Mouse (Mus musculus) hindbrain, embryonic 16.5 days (tissue): Measurements from ENCODE around the gene Snx20. TPM values are rescaled to one million over a fixed set of nuclear protein-coding genes. Genes with fewer than 3 reads are reported as not detected.

ENCODE experiments used
- ATAC-seq: fragments of 200-750 bp; cut with Nextera tagmentation; 2 replicates; pipeline ENCODE4 v1.8.0; 2017; ENCODE audit warnings: moderate TSS enrichment, moderate library complexity
- H3K27ac ChIP-seq: fragments of 300-500 bp; sonication (generic); 2 replicates; pipeline ENCODE4 v1.5.1; 2014; ENCODE audit warnings: low read depth, mild to moderate bottlenecking, control low read depth, low read length, moderate library complexity
- H3K27me3 ChIP-seq: fragments of 300-500 bp; sonication (generic); replicated peaks from 2 replicates; pipeline ENCODE4 v1.6.1; 2014; ENCODE audit warnings: low read length; ENCODE audit not compliant: control insufficient read depth, insufficient read depth
- H3K36me3 ChIP-seq: fragments of 300-500 bp; sonication (generic); 2 replicates; pipeline ENCODE4 v1.6.1; 2014; ENCODE audit warnings: mild to moderate bottlenecking, low read length, moderate library complexity, mixed read lengths; ENCODE audit not compliant: control insufficient read depth, insufficient read depth
- H3K4me1 ChIP-seq: fragments of 300-500 bp; sonication (generic); 2 replicates; pipeline ENCODE4 v1.6.1; 2014; ENCODE audit warnings: low read depth, low read length; ENCODE audit not compliant: control insufficient read depth, insufficient read depth
- H3K4me2 ChIP-seq: fragments of 300-500 bp; sonication (generic); 2 replicates; pipeline ENCODE4 v1.6.1; 2014; ENCODE audit warnings: mild to moderate bottlenecking, low read length, control low read depth, moderate library complexity
- H3K4me3 ChIP-seq: fragments of 300-500 bp; sonication (generic); 2 replicates; pipeline ENCODE4 v1.5.1; 2014; ENCODE audit warnings: mild to moderate bottlenecking, low read length, control low read depth, moderate library complexity
- H3K9ac ChIP-seq: fragments of 300-500 bp; sonication (generic); 2 replicates; pipeline ENCODE4 v1.6.1; 2014; ENCODE audit warnings: low read depth, mild to moderate bottlenecking, control low read depth, low read length, moderate library complexity
- H3K9me3 ChIP-seq: fragments of 300-500 bp; sonication (generic); 2 replicates; pipeline ENCODE4 v1.6.1; 2014; ENCODE audit warnings: mild to moderate bottlenecking, low read length, moderate library complexity; ENCODE audit not compliant: control insufficient read depth
- WGBS: fragments of 180-500 bp; shearing (Covaris S2); extraction: QIAGEN DNeasy Blood & Tissue Kit; methylation state at CpG from one replicate; pipeline ENCODE4 v1.1.7; 2014; 5-methylcytosine and 5-hydroxymethylcytosine counted together
- polyA plus RNA-seq: library from polyadenylated mRNA; unstranded; fragments of >200 nt; fragmentation: Nextera tagmentation; extraction: Ambion mirVana; gene quantifications from 2 replicates; pipeline ENCODE4 v1.2.1, GENCODE M21; 2015

The Snx20 gene
- polyA plus RNA-seq, 1 experiment from 2014 or later = 1.1 TPM

DNA sequence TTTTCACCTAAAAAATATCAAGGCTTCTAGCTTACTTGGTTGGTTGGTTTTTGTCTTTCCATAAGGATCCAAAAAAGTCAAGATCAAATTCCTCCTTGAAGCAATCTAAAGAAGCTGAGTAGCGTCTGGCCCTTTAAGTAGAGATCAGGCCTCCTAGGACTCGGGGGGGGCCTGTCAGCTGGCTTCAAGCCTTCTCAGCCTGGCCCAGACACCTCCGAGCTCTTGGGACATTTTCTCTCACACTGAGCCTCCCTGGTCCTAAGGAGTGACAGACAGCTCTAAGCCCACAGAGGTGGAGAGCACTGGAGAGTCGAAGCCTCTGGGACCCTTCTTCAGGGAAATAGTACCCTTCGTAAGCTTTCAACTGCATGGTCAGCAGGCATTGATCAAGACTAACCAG, 37.4 kb downstream of the Snx20 start:
- H3K9ac ChIP-seq = no peak overlapping the region
- 63% methylated on average over 5 of the region's 5 CpGs for WGBS
- peaks cover 6% of the 10 kb centered on the region for H3K4me1 ChIP-seq
- no peaks in the 10 kb centered on the region for H3K9me3 ChIP-seq
- H3K27ac ChIP-seq = no peak overlapping the region
- ATAC-seq = no peak
- H3K27me3 ChIP-seq = no peaks in the 10 kb centered on the region
- no peaks in the 10 kb centered on the region for H3K36me3 ChIP-seq
- no peak overlapping the region for H3K4me3 ChIP-seq
- no peak overlapping the region for H3K4me2 ChIP-seq

DNA sequence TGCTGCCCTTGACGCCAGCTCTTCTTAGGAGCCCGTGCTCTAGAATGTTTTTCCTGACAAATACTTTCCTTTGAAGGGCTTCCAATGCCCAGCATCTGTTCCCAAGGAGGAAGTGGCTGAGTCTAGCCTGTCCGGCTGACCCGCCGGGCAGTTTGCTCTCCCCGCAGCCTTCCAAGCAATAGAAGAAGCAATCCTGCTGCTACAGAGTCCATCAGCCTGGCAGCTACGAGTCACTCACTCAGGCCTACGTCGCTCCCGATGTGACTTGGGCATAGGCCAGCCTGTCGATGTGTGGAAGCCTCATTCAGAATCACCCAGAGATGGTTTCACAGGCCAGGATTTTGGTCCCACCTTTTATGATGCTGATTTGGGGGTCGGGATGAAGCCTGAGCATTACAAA, 39.9 kb downstream of the Snx20 start:
- no peak overlapping the region for H3K9ac ChIP-seq
- no peak overlapping the region for H3K27ac ChIP-seq
- no peak for ATAC-seq
- H3K36me3 ChIP-seq = 0 out of 2 replicates have a peak, but pooled peaks cover 2% of the 10 kb centered on the region
- H3K27me3 ChIP-seq = no peaks in the 10 kb centered on the region
- no peaks in the 10 kb centered on the region; the same call in 1 of the 2 replicates for H3K4me1 ChIP-seq
- H3K4me3 ChIP-seq = no peak overlapping the region
- 67% methylated on average over 12 of the region's 12 CpGs for WGBS
- H3K4me2 ChIP-seq = no peak overlapping the region
- H3K9me3 ChIP-seq = no peaks in the 10 kb centered on the region

GRCm38 (mm10) chr8:88593947-88594346, 42.0 kb downstream of the Snx20 start:
- Histone ChIP-seq H3K36me3 (0 out of 2 replicates have a peak, but pooled peaks cover 2% of the 10 kb centered on the region), H3K4me1 (no peaks in the 10 kb centered on the region; the same call in 1 of the 2 replicates), H3K27ac (no peak overlapping the region), H3K4me2 (no peak overlapping the region), H3K27me3 (no peaks in the 10 kb centered on the region), H3K4me3 (no peak overlapping the region), H3K9me3 (no peaks in the 10 kb centered on the region), H3K9ac (no peak overlapping the region)
- WGBS = 94% methylated on average over 1 of the region's 1 CpGs
- ATAC-seq = no peak

DNA sequence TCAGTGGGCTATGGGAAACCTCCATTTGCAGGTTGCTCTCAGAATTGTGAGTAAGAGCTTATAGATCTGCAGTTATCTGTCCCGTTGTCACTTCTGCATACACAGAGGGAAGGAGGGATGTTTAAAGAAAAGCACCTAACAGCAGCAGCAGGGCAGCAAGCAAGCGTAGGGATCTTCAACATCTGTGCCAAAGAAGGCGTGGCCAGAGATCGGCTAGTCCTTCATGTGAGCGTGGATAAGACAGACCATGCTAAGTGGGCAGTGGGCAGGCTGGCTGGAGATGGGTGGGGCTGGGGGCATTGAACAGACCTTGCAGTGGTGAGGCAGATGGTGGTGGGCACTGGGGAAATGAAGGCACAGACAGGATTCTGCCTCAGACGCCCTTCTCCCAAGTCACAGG, 45.7 kb downstream of the Snx20 start:
- WGBS = 73% methylated on average over 6 of the region's 6 CpGs
- no peak overlapping the region for H3K9ac ChIP-seq
- H3K36me3 ChIP-seq = 0 out of 2 replicates have a peak, but pooled peaks cover 2% of the 10 kb centered on the region
- no peaks in the 10 kb centered on the region for H3K27me3 ChIP-seq
- no peaks in the 10 kb centered on the region for H3K9me3 ChIP-seq
- no peak overlapping the region for H3K27ac ChIP-seq
- no peaks in the 10 kb centered on the region for H3K4me1 ChIP-seq
- no peak overlapping the region for H3K4me2 ChIP-seq
- H3K4me3 ChIP-seq = no peak overlapping the region
- ATAC-seq = no peak

DNA sequence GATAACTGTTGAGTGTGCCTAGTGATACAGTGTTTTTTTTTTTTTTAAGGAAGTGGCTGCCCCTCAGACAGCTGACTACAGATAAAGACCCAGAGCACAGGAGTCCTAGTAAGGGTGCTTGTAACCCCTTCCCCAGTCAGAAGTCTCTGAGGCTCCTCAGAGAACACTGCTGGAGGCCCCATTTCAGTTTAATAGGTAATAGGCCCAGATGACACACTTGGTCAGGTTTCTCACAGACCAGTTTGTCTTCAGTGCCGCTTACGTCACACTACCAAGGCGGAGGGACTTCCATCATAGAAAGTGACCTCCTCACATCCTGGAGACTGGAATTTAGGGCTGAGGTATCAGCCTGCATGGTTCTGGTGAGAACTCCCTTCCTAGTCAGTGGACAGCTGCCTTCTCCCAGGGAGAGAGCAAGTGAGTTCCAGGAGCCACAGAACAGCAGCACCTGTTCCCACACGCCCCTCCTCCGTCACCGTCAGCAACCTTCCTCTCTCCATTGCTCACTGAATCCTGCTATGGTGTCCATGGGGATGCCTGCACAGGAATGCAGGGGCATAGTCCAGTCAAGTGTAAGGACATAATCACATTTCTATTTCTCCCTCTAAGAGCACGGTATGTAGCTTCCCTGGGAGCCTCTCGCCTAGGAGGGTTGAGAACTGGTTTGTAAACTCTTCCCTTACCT, 47.6 kb downstream of the Snx20 start:
- no peak for ATAC-seq
- Histone ChIP-seq H3K9ac (no peak overlapping the region), H3K4me2 (no peak overlapping the region), H3K36me3 (0 out of 2 replicates have a peak, but pooled peaks cover 2% of the 10 kb centered on the region), H3K4me1 (no peaks in the 10 kb centered on the region), H3K27ac (no peak overlapping the region), H3K4me3 (no peak overlapping the region), H3K27me3 (no peaks in the 10 kb centered on the region), H3K9me3 (no peaks in the 10 kb centered on the region)
- WGBS = 84% methylated on average over 8 of the region's 8 CpGs

GRCm38 (mm10) chr8:88583863-88584262, 52.1 kb downstream of the Snx20 start:
- ATAC-seq = no peak
- no peak overlapping the region for H3K9ac ChIP-seq
- 82% methylated on average over 3 of the region's 3 CpGs for WGBS

DNA sequence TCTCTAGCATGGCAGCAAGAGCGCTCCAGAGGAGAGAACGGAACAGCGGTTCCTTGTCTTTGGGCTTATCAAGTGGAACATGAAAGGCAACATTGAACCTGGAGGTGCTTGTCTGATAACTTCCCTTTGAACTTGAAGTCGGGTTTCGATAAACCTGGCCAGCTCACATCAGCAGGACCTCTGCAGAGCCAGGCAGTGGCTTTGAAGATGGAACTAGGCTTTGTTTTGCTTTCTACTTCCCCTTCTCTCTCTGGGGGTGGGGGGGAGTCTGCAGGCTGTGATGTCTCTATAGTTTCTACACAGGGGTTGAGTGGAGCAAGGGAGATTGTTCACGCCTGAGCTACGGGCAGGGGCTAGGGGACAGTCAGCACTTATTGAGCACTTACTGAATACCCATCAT, 55.1 kb downstream of the Snx20 start:
- Histone ChIP-seq H3K4me1 (peaks cover 29% of the 10 kb centered on the region), H3K4me2 (no peak overlapping the region), H3K36me3 (no peaks in the 10 kb centered on the region), H3K27ac (no peak overlapping the region), H3K9ac (no peak overlapping the region), H3K4me3 (no peak overlapping the region), H3K27me3 (no peaks in the 10 kb centered on the region), H3K9me3 (no peaks in the 10 kb centered on the region)
- 85% methylated on average over 7 of the region's 7 CpGs for WGBS
- ATAC-seq = no peak

More at GRCm38 (mm10) chr8:88583863-88584262, 52.1 kb downstream of the Snx20 start:
- H3K9me3 ChIP-seq = no peaks in the 10 kb centered on the region
- no peaks in the 10 kb centered on the region for H3K36me3 ChIP-seq
- no peak overlapping the region for H3K4me3 ChIP-seq
- H3K27ac ChIP-seq = no peak overlapping the region
- no peaks in the 10 kb centered on the region for H3K27me3 ChIP-seq
- H3K4me2 ChIP-seq = no peak overlapping the region
- H3K4me1 ChIP-seq = peaks cover 13% of the 10 kb centered on the region

GRCm38 (mm10) chr8:88579668-88580330, 56.1 kb downstream of the Snx20 start:
- no peaks in the 10 kb centered on the region for H3K36me3 ChIP-seq
- peak; percentile 60 for ATAC-seq
- H3K4me2 ChIP-seq = no peak overlapping the region
- 54% methylated on average over 18 of the region's 18 CpGs for WGBS
- no peaks in the 10 kb centered on the region for H3K27me3 ChIP-seq
- H3K27ac ChIP-seq = peak overlapping the region; percentile 54; the same call in 1 of the 2 replicates
- no peak overlapping the region for H3K9ac ChIP-seq
- H3K4me3 ChIP-seq = no peak overlapping the region
- H3K4me1 ChIP-seq = peaks cover 34% of the 10 kb centered on the region
- no peaks in the 10 kb centered on the region for H3K9me3 ChIP-seq

GRCm38 (mm10) chr8:88579246-88579645, 56.7 kb downstream of the Snx20 start:
- Histone ChIP-seq H3K9me3 (no peaks in the 10 kb centered on the region), H3K4me3 (no peak overlapping the region), H3K9ac (no peak overlapping the region), H3K27me3 (no peaks in the 10 kb centered on the region), H3K4me2 (no peak overlapping the region), H3K4me1 (peaks cover 37% of the 10 kb centered on the region), H3K36me3 (no peaks in the 10 kb centered on the region), H3K27ac (peak overlapping the region; percentile 54; the same call in 1 of the 2 replicates)
- ATAC-seq = no peak
- 46% methylated on average over 7 of the region's 7 CpGs for WGBS
